8 mouse cellular contexts compared by ENCODE assay signal in the genomic region with DNA sequence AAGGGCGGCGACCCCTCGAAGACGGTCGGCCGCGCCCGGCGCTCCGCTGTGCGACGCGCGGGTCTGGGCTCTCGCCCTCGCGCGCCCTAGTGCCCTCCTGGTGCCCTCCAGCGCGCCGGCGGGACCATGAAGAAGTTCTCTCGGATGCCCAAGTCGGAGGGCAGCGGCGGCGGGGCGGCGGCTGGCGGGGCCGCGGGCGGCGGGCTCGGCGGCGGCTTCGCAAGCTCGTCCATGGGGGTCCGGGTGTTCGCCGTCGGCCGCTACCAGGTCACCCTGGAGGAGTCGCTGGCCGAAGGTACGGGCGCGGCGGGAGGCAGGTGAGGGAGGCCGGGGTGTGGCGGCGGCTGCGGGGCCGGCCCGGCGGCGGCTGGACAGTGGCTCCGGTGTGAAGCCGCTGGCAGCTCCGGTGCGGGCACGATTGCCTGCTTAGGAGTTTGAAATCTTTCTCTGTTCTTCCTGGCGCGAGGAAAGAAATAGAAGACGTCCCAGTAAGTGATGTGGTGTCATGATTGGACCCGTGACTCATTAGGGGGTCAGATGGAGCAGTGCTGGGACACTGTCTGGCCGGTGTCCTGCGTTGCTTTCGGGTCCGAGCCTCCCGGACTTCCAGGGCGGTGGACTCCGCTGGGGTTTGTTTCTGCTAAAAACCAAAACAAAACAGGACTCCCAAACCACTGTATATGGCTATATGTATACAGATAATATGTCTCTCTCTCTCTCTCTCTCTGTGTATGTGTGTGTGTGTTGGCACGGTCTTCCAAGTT. TPM values are rescaled to one million over a fixed set of nuclear protein-coding genes. Genes with fewer than 3 reads are reported as not detected.
DNase-seq lines count a peak whose midpoint lies in the region; ATAC-seq and TF ChIP-seq lines count a peak whose summit lies in the region.

No protein-coding gene starts in this region.

- peaks cover 5 to 39% of the 10 kb centered on the region in 2 experiments; a peak in 3 of 4 replicates for H3K4me1 ChIP-seq in MEL (ENCODE audit: control insufficient read depth in 1 of 2, insufficient read depth in 2 of 2, low read length in 2 of 2)
- H3K4me1 ChIP-seq in hindbrain, embryonic 13.5 days (replicated peaks), result peaks cover 38% of the 10 kb centered on the region
- peaks cover 4% of the 10 kb centered on the region; the same call in 1 of the 2 replicates for H3K4me1 ChIP-seq in midbrain, postnatal 0 days (ENCODE audit: insufficient read depth, low read length)

- H3K79me2 ChIP-seq in MEL (ENCODE audit: control insufficient read depth, insufficient read depth, low read length, poor library complexity), result peaks cover 58% of the 10 kb centered on the region

- peak overlapping the region; percentile 87 for H3K4me2 ChIP-seq in hindbrain, embryonic 13.5 days
- H3K4me2 ChIP-seq in midbrain, postnatal 0 days (ENCODE audit: low read depth, low read length, poor library complexity, severe bottlenecking), result peak overlapping the region; percentile 84

- TF ChIP-seq CTCF in MEL (IDR thresholded peaks at IDR 0.05 in 2 of 3, conservative IDR thresholded peaks at IDR 0.05 in 1 of 3; ENCODE audit: control insufficient read depth in 1 of 3, insufficient read depth in 1 of 3, low read depth in 2 of 3, low read length in 3 of 3, poor library complexity in 1 of 3, severe bottlenecking in 1 of 3), result no peak
- no peak for TF ChIP-seq CTCF in midbrain, postnatal 0 days (IDR thresholded peaks at IDR 0.05)

- H3K9me3 ChIP-seq in MEL (replicated peaks; ENCODE audit: insufficient read depth, low read length), result no peaks in the 10 kb centered on the region
- no peaks in the 10 kb centered on the region for H3K9me3 ChIP-seq in hindbrain, embryonic 13.5 days
- no peaks in the 10 kb centered on the region for H3K9me3 ChIP-seq in midbrain, postnatal 0 days (ENCODE audit: low read length)

- TF ChIP-seq RAD21 in MEL (IDR thresholded peaks at IDR 0.05; ENCODE audit: low read depth, low read length), result no peak; the same call in 1 of the 2 replicates

- TF ChIP-seq EP300 in MEL (IDR thresholded peaks at IDR 0.05; ENCODE audit: low read depth in 1 of 2, low read length in 2 of 2), result 0 out of 4 replicates have a peak, but pooled peaks of 1 of the 2 experiments have one; percentile 25

- under 1% methylated on average over 56 of the region's 75 CpGs for WGBS in hindbrain, embryonic 13.5 days
- under 1% methylated on average over 52 of the region's 75 CpGs for whole genome bisulfite sequencing in midbrain, postnatal 0 days

- H3K9ac ChIP-seq in MEL (ENCODE audit: control insufficient read depth, low read depth, low read length, poor library complexity, severe bottlenecking), result peak overlapping the region; percentile 89
- peak overlapping the region; percentile 86 for H3K9ac ChIP-seq in hindbrain, embryonic 13.5 days
- peak overlapping the region; percentile 81 for H3K9ac ChIP-seq in midbrain, postnatal 0 days (replicated peaks; ENCODE audit: low read length, poor library complexity, severe bottlenecking)

- no peaks in the 10 kb centered on the region for H3K27me3 ChIP-seq in MEL (ENCODE audit: control insufficient read depth in 1 of 2, insufficient read depth in 2 of 2, low read length in 2 of 2)
- H3K27me3 ChIP-seq in hindbrain, embryonic 13.5 days, result no peaks in the 10 kb centered on the region
- no peaks in the 10 kb centered on the region for H3K27me3 ChIP-seq in midbrain, postnatal 0 days (ENCODE audit: insufficient read depth, low read length)

- DNase-seq in 3134 (ENCODE audit: extremely low read depth, insufficient read length, low spot score), result peak; percentile 70
- peak; percentile 83 for DNase-seq in MEL (ENCODE audit: low read depth, low spot score)
- DNase-seq in cerebellum, adult 9-11 months, result peak; percentile 69
- peak; percentile 47 to 54 for DNase-seq in frontal cortex, postnatal 10 days (ENCODE audit: low spot score in 2 of 2)
- DNase-seq in liver, result peak; percentile 68
- DNase-seq in midbrain, postnatal 0 days (ENCODE audit: low spot score), result peak; percentile 16
- DNase-seq in thymus, postnatal 14 days, result peak; percentile 70

- peak overlapping the region; percentile 90 to 94 for H3K4me3 ChIP-seq in MEL (ENCODE audit: control insufficient read depth in 1 of 2, insufficient read depth in 1 of 2, low read depth in 2 of 2, low read length in 2 of 2)
- H3K4me3 ChIP-seq in hindbrain, embryonic 13.5 days, result peak overlapping the region; percentile 83
- H3K4me3 ChIP-seq in midbrain, postnatal 0 days (ENCODE audit: low read depth, low read length), result peak overlapping the region; percentile 85

- H3K27ac ChIP-seq in MEL (ENCODE audit: control insufficient read depth, low read depth, low read length), result peak overlapping the region; percentile 90
- peak overlapping the region; percentile 93 for H3K27ac ChIP-seq in hindbrain, embryonic 13.5 days
- peak overlapping the region; percentile 90 for H3K27ac ChIP-seq in midbrain, postnatal 0 days (ENCODE audit: low read depth, low read length)

- H3K36me3 ChIP-seq in MEL (ENCODE audit: control insufficient read depth in 1 of 2, insufficient read depth in 2 of 2, low read length in 2 of 2), result peaks cover 0 to 35% of the 10 kb centered on the region in 2 experiments; a peak in 2 of 4 replicates
- no peaks in the 10 kb centered on the region for H3K36me3 ChIP-seq in hindbrain, embryonic 13.5 days
- H3K36me3 ChIP-seq in midbrain, postnatal 0 days (ENCODE audit: insufficient read depth, low read length), result no peaks in the 10 kb centered on the region

- peak; percentile 15 for ATAC-seq in hindbrain, embryonic 13.5 days (ENCODE audit: low FRiP score)
- peak; percentile 14 for ATAC-seq in midbrain, postnatal 0 days (ENCODE audit: low FRiP score)

- TF ChIP-seq POLR2A in MEL (IDR thresholded peaks at IDR 0.05; ENCODE audit: control insufficient read depth in 1 of 2, insufficient read depth in 1 of 2, low read depth in 1 of 2, low read length in 2 of 2, poor library complexity in 1 of 2), result peak; percentile 4 to 57; a peak in 1 of 4 replicates

TF ChIP-seq in MEL, 35 proteins besides CTCF, POLR2A, EP300 and RAD21 (continues in another document):
- TF ChIP-seq ELF1 (IDR thresholded peaks at IDR 0.05; ENCODE audit: low read depth, low read length) (no peak), MAX (IDR thresholded peaks at IDR 0.05; ENCODE audit: low read length) (0 out of 2 replicates have a peak, but pooled peaks have one; percentile 69), GATA1 (IDR thresholded peaks at IDR 0.05; ENCODE audit: low read depth, low read length) (no peak), HCFC1 (IDR thresholded peaks at IDR 0.05; ENCODE audit: low read depth, low read length) (peak; percentile 19; the same call in 1 of the 2 replicates), GABPA (IDR thresholded peaks at IDR 0.05; ENCODE audit: low read depth, low read length) (no peak), USF2 (IDR thresholded peaks at IDR 0.05; ENCODE audit: borderline replicate concordance in 1 of 2, insufficient read depth in 1 of 2, low read depth in 1 of 2, low read length in 2 of 2) (no peak), SIN3A (IDR thresholded peaks at IDR 0.05; ENCODE audit: low read length) (peak; percentile 93), SMC3 (IDR thresholded peaks at IDR 0.05; ENCODE audit: low read depth, low read length) (no peak), MAZ (IDR thresholded peaks at IDR 0.05; ENCODE audit: low read depth, low read length) (no peak), JUND (IDR thresholded peaks at IDR 0.05; ENCODE audit: low read depth, low read length) (no peak), CHD1 (IDR thresholded peaks at IDR 0.05; ENCODE audit: low read depth, low read length) (no peak), RCOR1 (IDR thresholded peaks at IDR 0.05; ENCODE audit: low read depth, low read length) (no peak; the same call in 1 of the 2 replicates), MXI1 (IDR thresholded peaks at IDR 0.05; ENCODE audit: low read depth, low read length) (no peak; the same call in 1 of the 2 replicates), NRF1 (IDR thresholded peaks at IDR 0.05; ENCODE audit: insufficient read depth, low read depth, low read length, poor library complexity, severe bottlenecking) (no peak), TAL1 (IDR thresholded peaks at IDR 0.05; ENCODE audit: low read length) (no peak), BHLHE40 (IDR thresholded peaks at IDR 0.05; ENCODE audit: borderline replicate concordance, low read depth, low read length) (peak; percentile 70; the same call in 1 of the 2 replicates), UBTF (IDR thresholded peaks at IDR 0.05; ENCODE audit: borderline replicate concordance, insufficient read depth, low read depth, low read length) (0 out of 2 replicates have a peak, but pooled peaks have one; percentile 54), ZMIZ1 (IDR thresholded peaks at IDR 0.05; ENCODE audit: low read depth, low read length) (no peak), ZNF384 (IDR thresholded peaks at IDR 0.05; ENCODE audit: low read depth, low read length) (no peak), ZC3H11A (IDR thresholded peaks at IDR 0.05; ENCODE audit: low read depth, low read length) (no peak), POLR2AphosphoS2 (IDR thresholded peaks at IDR 0.05; ENCODE audit: low read length) (no peak), MYB (IDR thresholded peaks at IDR 0.05; ENCODE audit: low read depth, low read length) (no peak), KAT2A (conservative IDR thresholded peaks at IDR 0.05; ENCODE audit: low read depth, low read length) (no peak), TBP (IDR thresholded peaks at IDR 0.05; ENCODE audit: low read depth, low read length) (peak; percentile 61; the same call in 1 of the 2 replicates), CHD2 (IDR thresholded peaks at IDR 0.05; ENCODE audit: low read length) (no peak), ETS1 (IDR thresholded peaks at IDR 0.05; ENCODE audit: low read depth, low read length) (peak; percentile 60), ZKSCAN1 (IDR thresholded peaks at IDR 0.05; ENCODE audit: low read depth, low read length) (no peak), MYC (IDR thresholded peaks at IDR 0.05; ENCODE audit: low read depth, low read length) (no peak), MEF2A (IDR thresholded peaks at IDR 0.05; ENCODE audit: extremely low read depth, insufficient replicate concordance, low read depth, low read length, poor library complexity, severe bottlenecking) (no peak), E2F4 (IDR thresholded peaks at IDR 0.05; ENCODE audit: borderline replicate concordance, low read depth, low read length) (no peak), TCF12 (IDR thresholded peaks at IDR 0.05; ENCODE audit: low read depth, low read length) (no peak)

RNA-seq across cellular contexts. Expression of a gene that starts 0.5 kb away (rescaled TPM):
- 10.8 and 11.2 TPM in 2 replicates for total RNA-seq in MEL (2012; rRNA removed)
- 10 to 100 TPM in 1 of 2 experiments, not detected in 1; 16.3 TPM for polyA plus RNA-seq in MEL (2012; ENCODE audit: insufficient read depth in 1 of 2, insufficient read length in 2 of 2, low read depth in 1 of 2, low replicate concordance in 2 of 2, missing spikeins in 1 of 2)
- polyA plus RNA-seq in hindbrain, embryonic 13.5 days (2015; fragmentation: Nextera tagmentation; extraction: Ambion mirVana), result 10.0 and 10.5 TPM in 2 replicates
- 19.4 and 20.8 TPM in 2 replicates for total RNA-seq in midbrain, postnatal 0 days (2014; rRNA removed)
- 8.5 and 9.5 TPM in 2 replicates for polyA plus RNA-seq in midbrain, postnatal 0 days (2015; fragmentation: Nextera tagmentation; extraction: Ambion mirVana)

Comparison
In these comparisons a context has a peak if more than half of its experiments do, and no peak if none do; other contexts are left out.
1. Peak in every context shown above with its lines: DNase-seq, ATAC-seq, H3K4me3 ChIP-seq and H3K27ac ChIP-seq.
2. DNase-seq: peak in every context shown above with its lines; median percentile 83 in MEL; 70 in 3134; 70 in thymus, postnatal 14 days; 69 in cerebellum, adult 9-11 months; 68 in liver; 50 in frontal cortex, postnatal 10 days; 16 in midbrain, postnatal 0 days.